Mouse (Mus musculus) limb, embryonic 10.5 days (tissue): Measurements from ENCODE around the gene Lgr4. TPM values are rescaled to one million over a fixed set of nuclear protein-coding genes. Genes with fewer than 3 reads are reported as not detected.

ENCODE experiments used
- DNase-seq: peaks from one replicate; pipeline ENCODE4 v3.0.0-alpha.2; 2017; ENCODE audit warnings: low spot score
- H3K27ac ChIP-seq: fragments of 300-500 bp; sonication (generic); 2 replicates; pipeline ENCODE4 v1.5.1; 2016; ENCODE audit warnings: mild to moderate bottlenecking
- H3K27me3 ChIP-seq: fragments of 300-500 bp; sonication (generic); 2 replicates; pipeline ENCODE4 v1.6.1; 2016; ENCODE audit warnings: low read depth, mild to moderate bottlenecking; ENCODE audit not compliant: poor library complexity, severe bottlenecking
- H3K36me3 ChIP-seq: fragments of 300-500 bp; sonication (generic); 2 replicates; pipeline ENCODE4 v1.6.1; 2016; ENCODE audit warnings: mild to moderate bottlenecking, moderate library complexity
- H3K4me1 ChIP-seq: fragments of 300-500 bp; sonication (generic); 2 replicates; pipeline ENCODE4 v1.6.1; 2016
- H3K4me3 ChIP-seq: fragments of 300-500 bp; sonication (generic); 2 replicates; pipeline ENCODE4 v1.5.1; 2016; ENCODE audit warnings: mild to moderate bottlenecking, moderate library complexity
- H3K9me3 ChIP-seq: fragments of 300-500 bp; sonication (generic); replicated peaks from 2 replicates; pipeline ENCODE4 v1.6.1; 2016; ENCODE audit warnings: mild to moderate bottlenecking
- WGBS: fragments of 180-500 bp; shearing (Covaris S2); methylation state at CpG from one replicate; pipeline ENCODE4 v1.1.7; 2016; 5-methylcytosine and 5-hydroxymethylcytosine counted together
- polyA plus RNA-seq: library from polyadenylated mRNA; unstranded; fragments of >200 nt; fragmentation: Nextera tagmentation; extraction: Ambion mirVana; gene quantifications from 2 replicates; pipeline ENCODE4 v1.2.1, GENCODE M21; 2016

The Lgr4 gene
- polyA plus RNA-seq, 1 experiment from 2014 or later, result 10.6 TPM

DNA sequence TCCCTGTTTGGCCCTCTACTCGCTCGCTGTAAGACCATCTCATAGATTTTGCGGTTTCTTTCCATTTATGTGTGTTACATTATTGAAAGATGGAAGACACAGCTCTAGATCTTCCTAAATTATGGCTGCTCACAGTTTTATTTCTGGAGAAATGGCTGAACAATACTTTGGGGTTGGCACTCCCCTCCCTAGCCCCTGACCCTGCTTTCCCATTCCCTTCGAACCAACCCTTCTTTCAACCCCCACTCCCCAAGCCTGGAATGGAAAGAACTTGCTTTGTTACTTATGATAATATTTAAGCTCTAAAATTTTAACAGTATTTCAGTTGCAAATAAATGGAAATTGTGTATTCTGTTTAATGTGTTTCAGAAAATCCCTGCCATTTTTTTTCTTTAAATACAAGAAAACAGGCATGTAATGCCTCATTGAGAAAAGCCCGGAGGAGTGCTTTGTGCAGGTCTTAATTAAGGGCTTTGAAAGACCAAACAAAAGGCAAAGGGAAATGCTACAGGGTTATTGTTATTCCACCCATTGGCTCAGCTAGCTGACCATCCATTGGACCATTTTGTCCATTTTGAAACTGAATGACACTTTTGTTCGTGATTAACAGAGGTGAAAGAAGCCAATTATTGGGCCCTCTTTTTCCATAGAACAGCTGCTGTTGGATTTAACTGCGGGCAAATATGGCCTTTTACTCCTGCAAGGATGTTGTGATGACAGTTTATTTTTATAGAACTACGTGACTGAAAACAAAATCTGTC, 25.5 kb downstream of the Lgr4 start:
- DNase-seq, result no peak
- Histone ChIP-seq H3K4me1 (peaks cover 4% of the 10 kb centered on the region; the same call in 1 of the 2 replicates), H3K27me3 (no peaks in the 10 kb centered on the region), H3K36me3 (0 out of 2 replicates have a peak, but pooled peaks cover 2% of the 10 kb centered on the region), H3K27ac (no peak overlapping the region), H3K9me3 (no peaks in the 10 kb centered on the region), H3K4me3 (no peak overlapping the region)
- WGBS, result 82% methylated on average over 8 of the region's 8 CpGs

- H3K27ac ChIP-seq, result no peak overlapping the region
- peaks cover 4% of the 10 kb centered on the region; the same call in 1 of the 2 replicates for H3K4me1 ChIP-seq
- H3K36me3 ChIP-seq, result no peaks in the 10 kb centered on the region
- no peaks in the 10 kb centered on the region for H3K27me3 ChIP-seq
- H3K4me3 ChIP-seq, result no peak overlapping the region
- H3K9me3 ChIP-seq, result no peaks in the 10 kb centered on the region
- 86% methylated on average over 9 of the region's 9 CpGs for WGBS
- DNase-seq, result no peak
Observed at GRCm38 (mm10) chr2:109944995-109945394, 27.5 kb downstream of the Lgr4 start.

GRCm38 (mm10) chr2:109945532-109945931, 28.1 kb downstream of the Lgr4 start:
- H3K4me3 ChIP-seq, result no peak overlapping the region
- no peaks in the 10 kb centered on the region for H3K36me3 ChIP-seq
- WGBS, result 94% methylated on average over 4 of the region's 4 CpGs
- no peak overlapping the region for H3K27ac ChIP-seq
- H3K9me3 ChIP-seq, result no peaks in the 10 kb centered on the region
- peaks cover 4% of the 10 kb centered on the region; the same call in 1 of the 2 replicates for H3K4me1 ChIP-seq
- no peaks in the 10 kb centered on the region for H3K27me3 ChIP-seq
- DNase-seq, result no peak

GRCm38 (mm10) chr2:109946426-109946825, 29.0 kb downstream of the Lgr4 start:
- H3K36me3 ChIP-seq, result no peaks in the 10 kb centered on the region
- H3K27ac ChIP-seq, result no peak overlapping the region
- no peaks in the 10 kb centered on the region for H3K9me3 ChIP-seq
- no peak for DNase-seq
- no peak overlapping the region for H3K4me3 ChIP-seq
- 95% methylated on average over 6 of the region's 6 CpGs for WGBS
- H3K4me1 ChIP-seq, result peaks cover 4% of the 10 kb centered on the region; the same call in 1 of the 2 replicates
- no peaks in the 10 kb centered on the region for H3K27me3 ChIP-seq

- DNase-seq, result no peak
- no peak overlapping the region for H3K27ac ChIP-seq
- no peaks in the 10 kb centered on the region for H3K9me3 ChIP-seq
- 0 out of 2 replicates have a peak, but pooled peaks cover 5% of the 10 kb centered on the region for H3K4me1 ChIP-seq
- H3K36me3 ChIP-seq, result no peaks in the 10 kb centered on the region
- no peaks in the 10 kb centered on the region for H3K27me3 ChIP-seq
- H3K4me3 ChIP-seq, result no peak overlapping the region
Observed at GRCm38 (mm10) chr2:109949519-109949918, 32.1 kb downstream of the Lgr4 start.

- H3K36me3 ChIP-seq, result no peaks in the 10 kb centered on the region
- no peak for DNase-seq
- H3K9me3 ChIP-seq, result no peaks in the 10 kb centered on the region
- H3K27ac ChIP-seq, result no peak overlapping the region
- H3K4me1 ChIP-seq, result 0 out of 2 replicates have a peak, but pooled peaks cover 5% of the 10 kb centered on the region
- no peak overlapping the region for H3K4me3 ChIP-seq
- WGBS, result 87% methylated on average over 3 of the region's 3 CpGs
- no peaks in the 10 kb centered on the region for H3K27me3 ChIP-seq
Observed at GRCm38 (mm10) chr2:109950311-109950710, 32.9 kb downstream of the Lgr4 start.

DNA sequence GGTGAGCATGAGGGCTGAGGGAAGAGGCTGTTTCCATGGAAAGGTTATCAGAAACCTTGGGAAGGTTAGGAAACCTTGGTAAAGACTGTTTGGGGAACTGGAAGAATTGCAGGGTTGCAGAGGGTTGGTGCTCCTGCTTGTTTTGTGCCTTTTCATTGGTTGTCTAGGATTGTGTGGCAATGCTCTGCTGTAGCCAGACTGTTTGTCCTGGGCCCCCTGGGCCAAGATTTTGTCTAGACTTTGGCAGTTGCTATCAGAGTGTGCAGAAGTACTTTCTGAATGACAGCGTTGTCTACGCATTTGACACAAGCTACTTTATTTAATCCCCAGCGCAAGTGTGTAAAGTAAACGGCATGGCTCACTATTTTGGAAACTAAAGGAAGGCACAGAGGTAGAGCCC, 33.6 kb downstream of the Lgr4 start:
- DNase-seq, result no peak
- Histone ChIP-seq H3K27me3 (no peaks in the 10 kb centered on the region), H3K4me1 (0 out of 2 replicates have a peak, but pooled peaks cover 5% of the 10 kb centered on the region), H3K36me3 (no peaks in the 10 kb centered on the region), H3K4me3 (no peak overlapping the region), H3K9me3 (no peaks in the 10 kb centered on the region), H3K27ac (no peak overlapping the region)
- 95% methylated on average over 4 of the region's 4 CpGs for WGBS

- no peak for DNase-seq
- WGBS, result 92% methylated on average over 10 of the region's 10 CpGs
- H3K4me1 ChIP-seq, result 0 out of 2 replicates have a peak, but pooled peaks cover 5% of the 10 kb centered on the region
- H3K27me3 ChIP-seq, result no peaks in the 10 kb centered on the region
- no peaks in the 10 kb centered on the region for H3K9me3 ChIP-seq
- no peak overlapping the region for H3K4me3 ChIP-seq
- no peak overlapping the region for H3K27ac ChIP-seq
- no peaks in the 10 kb centered on the region for H3K36me3 ChIP-seq
Observed at GRCm38 (mm10) chr2:109953048-109953717, 35.7 kb downstream of the Lgr4 start.

GRCm38 (mm10) chr2:109953893-109954292, 36.4 kb downstream of the Lgr4 start:
- Histone ChIP-seq H3K4me1 (peaks cover 5% of the 10 kb centered on the region; the same call in 1 of the 2 replicates), H3K4me3 (no peak overlapping the region), H3K36me3 (no peaks in the 10 kb centered on the region), H3K27ac (no peak overlapping the region), H3K27me3 (no peaks in the 10 kb centered on the region), H3K9me3 (no peaks in the 10 kb centered on the region)
- 72% methylated on average over 4 of the region's 4 CpGs for WGBS
- no peak for DNase-seq

GRCm38 (mm10) chr2:109955060-109955459, 37.6 kb downstream of the Lgr4 start:
- 81% methylated on average over 5 of the region's 5 CpGs for WGBS

DNA sequence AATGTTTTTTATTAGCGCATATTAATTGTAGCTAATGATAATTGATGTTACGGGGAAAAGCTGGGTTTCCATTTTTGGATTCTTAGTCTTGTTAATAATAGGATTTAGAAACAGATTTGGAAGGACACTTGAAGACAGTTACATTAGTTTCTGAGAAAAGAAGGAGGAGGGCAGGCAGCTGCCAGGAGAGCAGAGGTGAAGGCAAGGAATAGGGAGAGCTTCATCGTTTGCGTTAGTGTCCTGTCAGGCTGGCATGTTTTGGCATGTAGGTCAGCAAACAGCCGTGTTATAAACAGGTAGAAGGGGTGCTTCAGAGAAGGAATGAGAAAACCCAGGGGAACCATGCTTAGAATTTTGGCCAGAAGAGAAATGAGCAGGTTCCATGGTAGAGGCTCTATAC, 38.5 kb downstream of the Lgr4 start:
- Histone ChIP-seq H3K4me1 (peaks cover 14% of the 10 kb centered on the region), H3K4me3 (no peak overlapping the region), H3K27ac (no peak overlapping the region), H3K36me3 (no peaks in the 10 kb centered on the region), H3K9me3 (no peaks in the 10 kb centered on the region), H3K27me3 (no peaks in the 10 kb centered on the region)
- WGBS, result 88% methylated on average over 5 of the region's 5 CpGs
- no peak for DNase-seq

More at GRCm38 (mm10) chr2:109955060-109955459, 37.6 kb downstream of the Lgr4 start:
- no peak for DNase-seq
- peaks cover 14% of the 10 kb centered on the region for H3K4me1 ChIP-seq
- no peak overlapping the region for H3K4me3 ChIP-seq
- no peaks in the 10 kb centered on the region for H3K9me3 ChIP-seq
- H3K27me3 ChIP-seq, result no peaks in the 10 kb centered on the region
- no peaks in the 10 kb centered on the region for H3K36me3 ChIP-seq
- no peak overlapping the region for H3K27ac ChIP-seq

- Histone ChIP-seq H3K27ac (no peak overlapping the region), H3K4me1 (peaks cover 16% of the 10 kb centered on the region), H3K4me3 (no peak overlapping the region), H3K9me3 (no peaks in the 10 kb centered on the region), H3K36me3 (no peaks in the 10 kb centered on the region), H3K27me3 (no peaks in the 10 kb centered on the region)
- WGBS, result 72% methylated on average over 4 of the region's 4 CpGs
- DNase-seq, result no peak
Observed at GRCm38 (mm10) chr2:109956785-109957184, 39.3 kb downstream of the Lgr4 start.

GRCm38 (mm10) chr2:109958692-109959406, 41.4 kb downstream of the Lgr4 start:
- 91% methylated on average over 4 of the region's 4 CpGs for WGBS
- Histone ChIP-seq H3K27me3 (no peaks in the 10 kb centered on the region), H3K4me3 (no peak overlapping the region), H3K9me3 (no peaks in the 10 kb centered on the region), H3K27ac (no peak overlapping the region; the same call in 1 of the 2 replicates), H3K36me3 (no peaks in the 10 kb centered on the region), H3K4me1 (peaks cover 11% of the 10 kb centered on the region)
- no peak for DNase-seq
